Mouse (Mus musculus) CH12.LX (cell line): ENCODE measurements around the gene Caln1.
A peak's percentile ranks its signal among the peaks of the same experiment; 100 is the strongest.

ENCODE experiments used
- CTCF ChIP-seq, 2 experiments: IDR thresholded peaks in 1 of 2; conservative IDR thresholded peaks in 1 of 2; 2 replicates each; pipeline ENCODE4 v1.5.1; 2011 to 2012; ENCODE audit warnings: low read depth in 2 of 2, low read length in 2 of 2, improper control_type of control experiment in 1 of 2, inconsistent platforms in 1 of 2, mild to moderate bottlenecking in 1 of 2, moderate library complexity in 1 of 2
- EP300 ChIP-seq: IDR thresholded peaks from 2 replicates; pipeline ENCODE4 v1.6.1; 2011; ENCODE audit warnings: low read length, improper control_type of control experiment
- HCFC1 ChIP-seq: IDR thresholded peaks from 2 replicates; pipeline ENCODE4 v1.6.1; 2012; ENCODE audit warnings: low read depth, mild to moderate bottlenecking, inconsistent platforms, low read length, improper control_type of control experiment
- MAFK ChIP-seq: IDR thresholded peaks from 2 replicates; pipeline ENCODE4 v1.6.1; 2011; ENCODE audit warnings: low read length, improper control_type of control experiment; ENCODE audit not compliant: insufficient replicate concordance
- MAX ChIP-seq: IDR thresholded peaks from 2 replicates; pipeline ENCODE4 v1.6.1; 2011; ENCODE audit warnings: low read length, improper control_type of control experiment
- MAZ ChIP-seq: IDR thresholded peaks from 2 replicates; pipeline ENCODE4 v1.6.1; 2012; ENCODE audit warnings: low read depth, mild to moderate bottlenecking, inconsistent platforms, low read length, improper control_type of control experiment, moderate library complexity
- POLR2A ChIP-seq: IDR thresholded peaks from 2 replicates; pipeline ENCODE4 v1.6.1; 2011; ENCODE audit warnings: low read depth, mild to moderate bottlenecking, improper control_type of control experiment, low read length
- POLR2AphosphoS2 ChIP-seq: IDR thresholded peaks from 2 replicates; pipeline ENCODE4 v1.6.1; 2011; ENCODE audit warnings: low read depth, low read length, improper control_type of control experiment
- TBP ChIP-seq: conservative IDR thresholded peaks from 2 replicates; pipeline ENCODE4 v1.6.1; 2011; ENCODE audit warnings: low read depth, low read length, improper control_type of control experiment
- USF2 ChIP-seq: conservative IDR thresholded peaks from 2 replicates; pipeline ENCODE4 v1.6.1; 2011; ENCODE audit warnings: low read depth, low read length, improper control_type of control experiment

DNA sequence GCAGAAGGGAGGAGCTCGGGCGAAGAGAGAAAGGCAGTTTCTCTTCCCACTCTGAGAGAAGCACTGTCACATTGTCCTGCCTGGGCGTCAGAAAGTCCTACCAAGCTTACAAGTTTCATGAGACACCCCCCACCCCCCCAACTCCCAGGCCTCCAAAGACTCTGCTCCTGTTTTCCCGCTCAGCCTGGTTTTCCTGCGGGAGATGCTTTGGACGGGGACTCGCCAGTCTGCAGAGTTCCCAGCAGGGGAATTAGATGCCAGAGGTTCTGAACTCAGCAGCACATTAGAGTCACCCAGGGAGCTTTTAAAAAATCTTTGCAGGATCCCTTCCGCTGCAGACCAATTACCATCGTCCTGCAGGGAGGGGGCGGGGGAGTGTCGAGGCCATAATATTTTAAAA lies 482.9 kb downstream of the Caln1 start:
- no peak for TF ChIP-seq POLR2AphosphoS2
- no peak for TF ChIP-seq CTCF (conservative IDR thresholded peaks at IDR 0.05 in 1 of 2, IDR thresholded peaks at IDR 0.05 in 1 of 2; ENCODE audit: low read depth in 2 of 2, low read length in 2 of 2)
- peak; percentile 50 for TF ChIP-seq POLR2A
- no peak for TF ChIP-seq EP300
- no peak for TF ChIP-seq HCFC1
- no peak for TF ChIP-seq USF2
- no peak for TF ChIP-seq MAZ
- no peak for TF ChIP-seq MAX
- no peak for TF ChIP-seq TBP
- TF ChIP-seq MAFK = no peak
